Mouse (Mus musculus): ENCODE data around the gene Nell1. TPM values are rescaled to one million over a fixed set of nuclear protein-coding genes. Genes with fewer than 3 reads are reported as not detected.
"Not testable (repeated sequence)": the region's sequence is repeated elsewhere in the genome, so short reads cannot be mapped to it uniquely, and the experiment has no call there.

The Nell1 gene
- polyA plus RNA-seq (2017; shearing (Covaris generic)) = under 1 TPM in 1 of 2 experiments, not detected in 1; 0.05 TPM

DNA sequence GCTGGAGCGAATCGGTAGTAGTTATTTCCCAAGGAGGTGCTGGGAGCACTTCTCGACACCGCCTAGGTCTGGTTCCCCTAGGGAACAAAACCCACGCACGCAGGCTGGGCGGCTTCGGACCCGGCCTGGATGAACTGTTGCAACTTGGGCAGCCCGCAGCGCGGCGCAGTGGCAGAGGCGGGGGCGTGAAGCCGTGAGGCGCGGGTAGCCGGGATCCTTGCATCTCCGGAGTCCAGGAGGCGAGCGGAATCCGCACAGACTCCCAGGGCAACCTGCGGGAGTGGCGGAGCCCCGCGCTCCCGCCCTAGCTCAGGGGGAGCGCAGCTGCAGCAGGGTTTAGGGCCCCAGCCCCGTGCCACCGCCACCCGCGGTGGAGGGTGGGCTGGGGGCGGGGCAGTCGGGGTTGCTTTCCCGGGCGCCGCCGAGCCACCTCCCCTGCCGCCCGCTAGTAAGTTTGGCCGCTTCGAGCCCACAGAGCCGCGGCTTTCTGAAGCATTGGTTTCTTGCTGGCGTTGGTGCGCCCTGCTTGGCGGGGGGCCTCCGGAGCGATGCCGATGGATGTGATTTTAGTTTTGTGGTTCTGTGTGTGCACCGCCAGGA lies at the start of gene Nell1:
TSS of gene Nell1 (plus strand) at position 24 of the 600 bp plus-strand sequence.
- no peak for ATAC-seq

DNA sequence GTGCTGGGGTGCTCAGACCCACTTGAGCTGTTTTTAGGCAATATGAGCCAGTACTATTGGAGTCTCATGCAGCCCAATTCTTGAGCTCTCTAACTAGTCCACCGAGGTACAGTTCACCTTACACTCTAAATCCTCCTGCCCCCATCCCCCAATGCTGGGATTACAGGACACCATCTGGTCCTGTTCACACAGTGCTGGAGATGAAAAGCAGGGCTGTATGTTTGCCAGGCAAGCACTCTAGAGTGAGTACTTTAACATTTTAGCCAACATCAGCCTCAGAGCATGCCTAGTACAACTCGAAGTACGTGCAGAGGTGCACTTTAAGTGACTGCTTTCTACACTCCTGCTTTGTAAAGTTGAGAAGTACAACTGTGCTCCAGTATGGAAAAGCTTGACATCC lies 46.1 kb upstream of the Nell1 start:
- ATAC-seq = no peak

DNA sequence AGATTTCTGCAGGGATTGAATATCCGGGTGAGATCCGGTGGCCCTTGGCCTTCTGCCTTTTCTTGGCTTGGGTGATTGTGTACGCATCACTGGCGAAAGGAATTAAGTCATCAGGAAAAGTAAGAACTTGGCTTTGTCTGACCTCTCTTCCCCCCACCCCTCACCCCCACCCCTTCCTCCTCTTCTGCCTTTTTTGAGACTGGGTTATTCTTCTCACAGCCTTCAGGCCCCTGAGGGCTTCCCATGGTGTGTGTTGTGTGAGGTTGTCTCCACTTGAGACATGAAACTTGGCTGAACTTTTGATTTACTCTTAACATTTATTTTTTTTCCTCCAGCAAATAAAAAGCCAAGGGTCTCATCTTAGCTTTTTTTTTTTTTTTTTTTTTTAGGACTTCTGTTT lies 44.7 kb upstream of the Nell1 start:
- ATAC-seq = no peak

DNA sequence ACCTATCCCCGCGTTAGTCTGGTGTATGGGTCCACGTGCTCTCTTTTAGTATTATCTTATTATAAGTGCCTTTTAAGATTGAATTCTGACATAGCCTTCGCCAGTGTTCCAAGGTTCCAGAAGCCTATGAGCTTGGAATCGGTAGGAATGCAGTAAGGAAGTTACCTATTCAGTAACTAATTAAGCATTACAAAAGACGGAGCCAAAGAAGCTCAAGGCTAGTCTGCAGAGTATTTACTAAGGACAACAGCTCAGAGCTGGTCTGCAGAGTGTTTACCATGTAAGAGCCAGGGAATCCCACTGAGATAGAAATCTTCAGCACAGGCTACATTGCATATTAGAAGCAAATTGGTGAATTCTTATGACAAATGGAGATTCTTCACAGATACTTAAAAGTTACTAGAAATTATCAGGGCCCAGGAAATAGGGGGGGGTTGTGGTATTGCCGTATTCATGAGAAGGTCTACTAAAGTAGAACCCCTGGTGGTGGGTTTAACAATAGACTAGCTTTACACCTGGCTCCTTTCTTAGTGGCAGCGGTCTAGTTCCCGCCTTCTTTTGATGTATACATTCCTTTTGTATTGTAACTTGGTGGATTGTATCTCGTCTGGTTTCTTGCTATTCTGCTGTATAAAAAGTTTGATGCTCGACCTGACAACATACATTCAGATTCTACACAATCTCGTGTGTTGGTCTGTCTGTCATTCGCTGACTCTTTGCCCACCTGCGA lies 41.1 kb upstream of the Nell1 start:
- not testable (repeated sequence) for ATAC-seq

DNA sequence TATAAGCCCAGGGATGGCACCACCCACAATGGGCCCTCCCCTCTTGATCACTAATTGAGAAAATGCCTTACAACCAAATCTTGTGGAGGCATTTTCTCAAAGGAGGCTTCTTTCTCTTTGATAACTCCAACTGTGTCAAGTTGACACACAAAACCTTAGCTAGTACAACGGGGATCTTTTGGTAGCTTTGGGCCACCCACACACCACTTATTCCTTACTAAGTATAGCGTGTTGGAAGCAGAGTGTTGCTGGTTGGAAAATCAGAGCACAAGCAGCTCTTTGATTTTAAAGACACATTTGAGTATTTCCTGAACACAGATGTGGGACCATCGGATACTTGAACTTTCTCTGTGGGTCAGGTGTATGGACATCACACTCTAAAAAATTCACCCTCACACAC lies 37.8 kb upstream of the Nell1 start:
- ATAC-seq = no peak

DNA sequence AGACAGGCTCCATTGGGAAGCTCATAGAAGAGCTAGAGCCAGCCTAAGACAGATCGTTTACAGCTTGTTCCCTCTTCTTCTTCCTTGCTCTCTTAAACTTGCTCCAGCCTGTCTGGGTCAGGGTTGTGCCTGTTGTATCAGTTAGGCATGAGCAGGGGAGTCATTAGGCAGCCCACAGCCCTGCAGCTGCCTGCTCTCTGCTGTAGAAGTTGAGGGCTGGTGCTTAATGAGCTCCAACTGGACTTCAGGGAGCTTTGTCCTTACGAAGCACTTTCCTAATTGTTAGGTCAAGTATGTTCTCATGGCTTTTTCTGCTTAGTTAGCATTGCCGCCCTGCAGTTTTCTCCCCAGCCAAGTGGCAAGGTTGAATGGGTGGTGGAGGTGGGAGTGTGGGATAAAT lies 32.6 kb upstream of the Nell1 start:
- no peak for ATAC-seq

DNA sequence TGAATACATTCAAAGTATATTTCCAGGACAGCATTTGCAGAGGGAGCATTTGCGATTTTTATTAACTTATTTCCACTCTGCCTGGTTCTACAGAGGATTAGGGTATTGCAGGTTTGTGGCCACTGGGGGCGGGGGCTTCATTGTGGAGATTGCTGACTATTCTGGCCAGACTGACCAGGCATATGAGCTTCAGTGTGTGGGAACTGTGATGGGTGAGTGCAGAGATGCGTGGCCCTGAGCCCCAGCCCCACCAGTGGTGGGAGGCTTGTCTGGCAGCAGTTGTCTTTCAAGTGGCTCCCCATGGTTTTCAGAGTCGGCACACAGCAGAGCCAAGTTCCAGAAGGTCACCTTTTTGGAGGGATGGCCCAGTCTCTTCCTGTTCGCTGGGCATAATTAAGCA lies 32.2 kb upstream of the Nell1 start:
- no peak for ATAC-seq

DNA sequence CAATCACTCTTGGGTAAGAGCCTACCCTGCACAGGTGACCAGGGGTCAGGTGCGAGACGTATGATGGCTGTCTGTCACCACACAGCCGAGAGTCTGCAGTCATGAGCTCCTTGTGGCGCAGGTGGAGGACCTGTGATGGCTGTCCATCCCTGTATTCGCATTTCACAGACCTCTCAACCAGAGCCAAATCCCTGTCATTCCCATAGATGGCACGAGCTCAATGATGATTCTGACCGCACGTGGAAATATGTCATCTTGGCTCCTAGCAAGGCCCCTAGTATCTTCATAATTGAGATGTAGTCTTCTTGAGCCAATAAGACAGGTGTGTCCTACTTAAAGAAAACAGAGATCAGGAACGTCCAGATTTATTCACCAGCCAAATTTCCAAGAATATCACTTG lies 28.0 kb upstream of the Nell1 start:
- no peak for ATAC-seq

DNA sequence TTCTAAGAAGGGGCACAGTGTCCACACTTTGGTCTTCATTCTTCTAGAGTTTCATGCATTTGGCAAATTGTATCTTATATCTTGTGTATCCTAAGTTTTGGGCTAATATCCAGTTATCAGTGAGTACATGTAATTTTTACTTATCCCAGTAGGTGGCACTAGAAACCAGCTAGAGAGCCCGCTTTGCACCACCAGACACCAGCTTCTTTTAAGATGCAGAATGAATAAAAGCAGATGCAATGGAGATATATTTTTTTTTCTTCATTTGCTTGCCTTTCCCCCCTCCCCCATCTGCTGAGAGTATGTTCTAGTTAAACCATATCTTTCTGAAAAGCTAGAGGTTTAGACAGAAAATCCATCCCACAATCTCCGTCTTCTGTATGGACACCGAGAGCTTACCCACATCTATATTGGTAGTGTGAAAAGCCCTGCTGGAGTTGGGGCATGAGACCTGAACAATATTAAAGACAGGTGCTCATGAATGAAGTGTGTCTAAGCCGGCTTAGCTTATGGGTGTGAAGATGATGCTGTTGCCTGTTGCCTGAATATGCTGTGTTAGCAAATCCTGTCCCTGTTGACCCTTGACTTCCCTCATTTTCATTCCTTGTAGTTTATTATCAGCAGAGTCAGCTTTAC lies 21.0 kb upstream of the Nell1 start:
- ATAC-seq = no peak

DNA sequence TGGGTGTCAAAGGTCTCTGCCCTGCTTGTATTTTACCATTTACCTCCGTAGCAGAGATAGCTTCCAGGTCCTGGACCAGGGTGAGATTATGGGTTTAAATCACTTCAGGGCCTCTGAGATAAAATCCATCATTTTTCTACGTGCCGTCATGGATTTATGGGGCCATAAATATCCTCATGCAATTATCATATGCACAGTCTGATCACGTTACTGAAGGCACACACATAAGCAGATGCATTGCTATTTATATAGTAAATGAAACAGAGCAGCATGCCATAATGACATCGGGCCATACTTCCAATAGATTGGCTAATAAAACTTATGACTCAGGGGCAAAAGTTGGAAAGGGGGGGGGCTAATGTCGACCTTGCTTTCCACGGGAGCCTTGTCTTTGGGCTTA lies 19.8 kb upstream of the Nell1 start:
- ATAC-seq = no peak

DNA sequence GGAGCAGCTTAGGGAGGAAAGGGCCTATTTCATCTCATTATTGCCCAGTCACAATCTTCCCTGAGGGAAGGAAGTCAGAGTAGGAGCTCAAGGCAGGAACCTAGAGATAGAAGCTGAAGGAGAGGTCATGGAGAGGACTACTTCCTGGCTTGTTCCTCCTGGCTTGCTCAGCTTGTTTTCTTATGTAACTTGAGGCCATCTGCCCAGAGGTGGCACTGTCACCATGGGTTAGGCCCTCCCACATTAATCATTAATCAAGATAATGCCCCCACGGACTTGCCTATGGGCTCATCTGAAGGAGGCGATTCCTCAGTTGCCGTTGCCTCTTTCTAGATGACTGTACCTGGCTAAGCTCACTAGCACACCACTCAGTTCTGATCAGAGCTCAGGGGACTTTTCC lies 17.5 kb upstream of the Nell1 start:
- no peak for ATAC-seq

DNA sequence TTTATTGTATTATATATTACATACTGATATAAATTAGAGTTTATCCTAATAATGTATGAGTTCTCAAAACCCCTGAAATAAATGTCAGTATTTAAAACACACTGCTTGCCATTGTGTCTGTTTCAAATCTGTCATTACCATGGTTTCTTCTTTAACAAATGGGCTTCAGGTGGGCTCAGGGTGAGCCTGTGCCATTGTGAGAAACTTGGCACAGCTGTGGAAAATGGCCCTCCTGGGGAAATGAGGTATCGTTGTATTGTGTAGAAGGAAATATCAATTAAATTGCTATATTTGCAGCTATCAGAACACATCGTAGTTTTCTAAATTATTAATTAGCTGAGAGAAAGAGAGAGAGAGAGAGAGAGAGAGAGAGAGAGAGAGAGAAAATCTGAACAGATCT lies 10.9 kb upstream of the Nell1 start:
- ATAC-seq = no peak

DNA sequence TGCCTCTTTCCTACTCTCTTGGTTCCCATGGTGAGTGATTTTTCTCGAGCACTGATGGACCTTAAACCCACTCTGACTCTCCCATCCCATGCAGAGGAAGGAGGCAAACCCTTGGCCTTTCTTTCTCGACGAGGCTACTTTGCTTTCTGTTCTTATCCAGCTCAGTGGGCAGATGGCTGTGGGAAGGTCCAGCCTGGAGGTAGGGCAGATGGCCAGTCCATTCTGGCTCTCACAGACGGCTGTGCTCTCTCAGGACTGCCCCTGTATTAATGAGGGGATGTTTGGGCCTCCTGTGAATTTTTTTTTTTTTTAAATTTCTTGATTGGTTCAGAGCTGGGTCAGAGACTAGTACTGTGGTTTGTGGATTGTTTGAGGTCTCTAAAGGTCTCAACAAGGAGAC lies 5.1 kb upstream of the Nell1 start:
- no peak for ATAC-seq

DNA sequence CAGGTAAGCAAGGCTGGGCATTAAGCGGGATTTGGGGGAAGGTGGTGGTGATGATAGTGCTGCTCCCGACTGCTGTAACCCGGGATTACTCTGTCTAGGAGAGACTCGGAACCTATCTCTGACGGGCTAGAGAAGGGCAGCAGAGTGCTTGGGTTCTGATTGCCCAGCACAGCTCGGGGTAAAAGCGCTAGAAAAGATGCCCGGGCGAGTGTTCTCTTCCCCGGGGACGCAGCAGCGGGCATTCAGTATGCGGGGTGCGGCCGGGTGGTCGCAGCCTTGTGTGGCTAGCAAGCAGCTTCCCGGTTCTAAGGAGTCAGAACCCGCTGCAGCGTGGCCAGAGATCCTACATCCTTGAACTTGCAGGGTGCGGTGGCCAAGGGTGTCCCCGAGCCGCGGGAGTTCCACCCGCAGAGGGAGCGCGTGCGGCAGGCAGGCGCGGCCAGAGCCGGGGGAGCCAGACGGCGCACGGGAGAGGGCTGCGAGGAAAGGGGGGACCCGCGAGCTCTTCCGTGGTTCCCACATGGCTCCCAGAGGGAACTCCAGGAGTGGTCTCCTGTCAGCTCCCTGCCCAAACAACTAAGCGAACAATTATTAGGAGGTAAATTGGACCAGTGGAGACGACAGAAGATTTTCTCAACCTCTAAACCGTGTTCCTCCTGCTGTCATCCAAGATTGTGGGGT lies 917 bp downstream of the Nell1 start:
- ATAC-seq = no peak

DNA sequence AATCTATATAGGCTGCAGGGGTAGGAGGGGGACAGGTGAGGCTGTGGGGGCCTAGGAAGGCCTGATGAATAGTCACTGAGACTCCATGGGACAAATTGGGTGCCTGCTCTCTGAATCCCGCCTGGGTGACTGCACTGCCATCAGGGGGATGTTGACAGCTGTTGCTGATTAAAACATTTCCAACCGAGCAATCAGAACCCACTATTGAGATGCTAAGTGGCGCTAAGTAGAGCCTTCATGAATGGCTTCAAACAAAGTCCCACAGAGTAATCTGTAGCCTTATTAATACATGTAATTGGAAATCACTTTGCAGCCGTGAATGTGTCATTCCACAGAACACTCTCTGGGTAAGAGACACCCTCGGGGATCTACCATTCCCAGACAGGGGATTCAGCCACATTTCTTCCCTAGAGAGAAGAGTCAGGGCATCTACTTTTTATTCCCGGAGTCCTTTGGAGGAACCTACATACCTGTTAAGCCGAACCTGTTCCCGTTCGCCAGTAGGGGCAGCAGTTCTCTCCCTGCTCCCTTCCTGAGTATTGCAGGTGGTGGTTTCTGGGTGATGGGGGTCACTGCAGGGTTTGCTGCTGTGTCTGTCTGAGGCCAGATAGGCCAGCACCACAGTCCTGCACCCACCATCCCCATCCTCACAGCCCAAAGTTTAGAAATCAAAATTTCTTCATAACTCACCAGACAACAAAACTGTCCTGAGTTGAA lies 7.0 kb downstream of the Nell1 start:
- no peak for ATAC-seq

DNA sequence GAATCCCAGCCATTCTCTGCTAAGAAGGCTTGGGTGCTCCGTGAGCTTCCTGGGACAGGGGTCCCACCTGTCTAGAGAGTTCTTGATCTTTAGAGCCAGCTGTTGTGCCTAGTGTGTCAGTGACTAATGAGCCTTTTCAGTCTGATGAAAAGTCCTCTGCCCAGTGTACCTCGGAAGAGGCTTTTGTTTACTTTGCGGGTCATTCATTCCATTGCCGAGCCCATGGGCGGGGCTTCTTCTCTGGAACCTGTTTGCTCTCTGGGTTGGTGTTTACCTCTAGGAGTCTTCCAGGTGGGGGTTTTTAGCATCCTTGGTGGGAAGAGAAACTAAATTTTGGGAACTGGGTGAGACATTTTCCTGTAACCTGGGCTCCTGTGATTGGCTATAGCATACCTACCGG lies 10.0 kb downstream of the Nell1 start:
- ATAC-seq = no peak

DNA sequence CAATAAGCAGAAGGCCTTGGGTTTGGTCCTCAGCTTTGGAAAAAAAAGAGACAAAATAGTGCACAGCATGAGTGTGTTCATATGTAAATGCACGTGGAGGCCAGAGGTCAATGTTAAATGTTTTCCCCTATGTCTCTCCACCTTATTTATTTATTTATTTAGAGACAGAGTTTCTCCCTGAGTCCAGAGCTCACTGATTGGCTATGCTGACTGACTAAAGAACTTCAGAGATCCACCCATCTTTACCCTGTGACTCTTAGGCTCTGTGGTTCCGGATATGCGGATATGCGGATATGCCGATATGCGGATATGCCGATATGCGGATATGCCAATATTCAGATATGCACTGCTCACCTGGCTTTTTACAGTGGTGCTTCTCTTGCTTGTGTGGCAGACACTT lies 11.3 kb downstream of the Nell1 start:
- no peak for ATAC-seq

DNA sequence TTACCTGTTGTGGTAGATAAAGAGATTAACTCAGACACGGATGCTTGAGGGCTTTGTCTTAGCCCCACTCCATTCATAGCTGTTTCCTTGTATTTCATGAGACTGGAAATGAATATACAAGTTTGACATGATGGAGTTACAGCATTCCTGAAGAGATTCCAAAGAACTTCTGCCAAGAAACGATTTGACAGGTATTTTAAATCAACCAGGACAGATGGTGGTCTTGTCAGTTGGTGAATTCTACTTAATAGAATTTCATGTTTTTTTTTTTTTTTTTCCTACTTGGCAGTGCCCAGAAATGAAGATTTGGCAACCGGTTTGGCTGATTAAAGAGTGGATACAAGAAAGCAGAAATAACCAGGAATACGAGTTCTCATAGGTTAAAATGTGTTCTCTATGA lies 24.7 kb downstream of the Nell1 start:
- ATAC-seq = no peak

DNA sequence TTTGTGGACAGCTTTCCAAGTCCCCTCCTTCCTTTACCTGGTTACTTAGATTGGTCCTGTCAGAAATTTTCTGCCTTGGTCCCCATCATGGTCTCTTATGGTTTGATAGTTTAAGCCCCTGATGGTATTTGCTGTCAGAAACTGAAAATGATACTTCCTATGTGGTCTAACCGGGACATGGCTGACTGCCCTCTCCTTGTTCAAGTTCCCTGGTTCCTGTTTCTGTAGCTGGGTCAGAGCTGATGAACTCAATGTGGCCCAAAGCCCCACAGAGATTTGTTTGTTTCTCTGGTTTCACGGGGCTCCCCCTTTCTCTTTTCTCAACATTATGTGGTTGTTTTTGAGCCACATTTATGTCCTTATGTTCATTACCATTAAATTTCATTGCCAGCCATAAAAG lies 30.6 kb downstream of the Nell1 start:
- no peak for ATAC-seq

DNA sequence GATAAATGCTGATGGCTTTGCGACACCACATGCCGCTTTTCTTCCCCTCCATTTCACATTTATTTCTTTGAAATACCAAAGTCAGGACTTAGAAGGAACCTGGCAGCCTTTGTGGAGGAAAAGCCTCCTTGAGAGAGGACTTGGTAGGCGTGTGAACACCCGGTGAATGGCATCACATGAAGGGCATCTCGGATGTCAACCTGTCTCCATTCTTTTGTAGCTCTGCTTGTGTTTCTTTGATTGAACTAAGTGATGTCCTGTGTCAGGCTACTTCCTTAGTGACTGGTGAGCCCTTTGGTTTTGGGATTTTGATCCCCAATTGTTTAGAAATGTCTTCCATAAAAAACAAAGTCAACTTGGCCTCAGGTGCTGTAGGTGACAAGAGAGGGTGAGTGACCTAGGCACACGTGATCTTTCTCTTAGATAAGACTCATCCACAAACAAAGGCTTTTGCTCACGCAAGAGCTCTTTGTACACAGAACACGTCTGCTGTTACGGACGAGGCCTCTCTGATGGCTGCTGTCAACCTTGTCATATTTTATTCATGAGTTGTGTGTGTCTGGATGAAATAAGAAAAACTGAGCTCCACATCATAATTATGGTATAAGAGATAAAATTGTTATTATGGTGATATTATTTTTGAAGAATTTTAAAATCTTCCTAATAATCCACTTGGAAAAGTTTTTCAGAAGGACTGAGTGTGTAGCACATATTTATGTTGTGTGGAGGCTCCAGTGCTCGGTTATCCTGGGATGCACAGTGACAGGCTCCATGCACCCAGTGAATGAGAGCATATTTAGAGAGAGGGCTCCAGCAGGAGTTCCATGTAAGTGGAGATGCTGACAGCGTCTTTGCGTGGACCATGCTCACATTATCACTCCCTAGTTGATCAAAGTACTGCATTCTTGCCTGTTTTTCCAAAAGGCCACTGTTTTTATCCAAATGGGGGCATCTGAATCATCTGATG lies 60.8 kb downstream of the Nell1 start:
- ATAC-seq = no peak

DNA sequence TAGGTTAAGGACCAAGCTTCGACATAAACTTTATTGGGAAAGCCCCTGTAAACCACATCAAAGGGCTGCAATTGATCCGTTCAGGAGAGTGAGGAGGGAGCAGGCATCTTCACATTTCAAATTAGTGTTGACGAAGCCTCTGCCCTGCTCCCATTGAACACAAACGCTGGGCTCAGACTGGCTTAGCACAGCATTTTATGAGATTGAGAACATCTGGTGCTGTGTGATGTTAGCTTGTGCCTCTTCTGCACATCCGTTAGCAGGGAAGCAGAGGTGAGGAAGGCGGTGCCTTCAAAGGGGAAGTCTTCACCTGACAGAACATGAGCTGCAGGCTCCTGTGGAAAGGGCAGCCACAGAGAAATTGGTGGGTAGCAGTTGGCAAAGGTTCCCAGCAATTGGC lies 66.4 kb downstream of the Nell1 start:
- ATAC-seq = no peak

DNA sequence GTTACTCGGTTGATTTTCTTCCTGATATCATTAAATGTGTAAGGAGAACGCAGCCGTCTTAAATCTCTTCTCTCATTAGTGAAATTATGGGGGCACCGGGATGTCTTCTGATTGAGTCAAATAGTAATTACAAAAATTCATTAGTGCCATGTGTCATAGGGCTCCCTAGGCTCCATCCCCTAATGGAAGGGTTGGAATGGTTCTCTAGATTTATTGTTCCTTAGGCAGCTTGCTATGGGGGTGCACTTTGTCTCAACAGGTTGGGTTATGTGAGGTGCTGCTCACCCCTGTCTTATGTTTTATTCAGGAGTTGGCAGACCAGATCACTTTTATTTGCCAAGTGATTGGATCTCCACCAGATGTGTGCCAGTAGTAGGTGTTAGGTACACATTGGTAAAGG lies 75.5 kb downstream of the Nell1 start:
- no peak for ATAC-seq

Measured in activated CD4-positive, CD25-positive, alpha-beta regulatory T cell, adult 4 months (primary cell).